Mouse (Mus musculus): ENCODE measurements around the gene Sik1.

Gene Sik1

DNA sequence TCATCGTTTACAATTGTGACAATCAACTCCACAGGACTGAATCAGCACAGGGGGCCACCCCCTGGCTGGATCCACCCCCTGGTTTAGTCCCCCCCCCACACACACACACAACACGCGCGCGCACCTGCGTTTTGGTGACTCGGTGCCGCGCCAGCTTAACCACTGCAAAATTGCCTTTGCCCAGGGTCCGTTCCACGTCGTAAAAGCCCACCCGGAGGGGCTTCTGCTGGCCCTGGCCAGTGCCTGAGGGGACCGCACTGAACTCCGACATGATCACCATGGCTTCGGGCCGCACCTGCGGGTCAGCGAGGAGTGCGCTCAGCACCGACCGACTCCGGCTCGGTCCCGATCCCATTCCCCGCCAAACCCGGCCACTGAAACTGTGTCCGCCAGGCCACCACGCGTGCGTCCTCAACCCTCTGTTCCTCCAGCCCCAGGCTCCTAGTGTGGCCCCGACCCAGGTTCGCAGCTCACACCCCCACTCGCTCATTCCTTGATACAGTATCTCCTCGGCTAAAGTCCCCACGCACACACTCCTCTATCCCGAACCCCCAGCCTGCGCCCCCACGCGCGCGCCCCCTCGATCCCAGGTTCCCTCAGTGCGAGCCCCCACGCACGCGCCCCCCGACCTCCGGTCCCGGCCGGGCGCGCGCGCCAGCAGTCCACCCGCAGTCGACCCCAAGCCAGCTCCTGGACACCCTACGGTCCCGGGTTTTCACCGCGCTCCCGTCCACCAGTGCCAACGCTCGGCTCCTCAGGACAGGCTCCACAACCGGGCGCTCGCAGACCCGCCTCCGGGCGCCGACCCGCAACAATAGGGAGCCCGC lies 621 bp downstream of the Sik1 start:
- no peak for DNase-seq (ENCODE audit: low spot score)

DNA sequence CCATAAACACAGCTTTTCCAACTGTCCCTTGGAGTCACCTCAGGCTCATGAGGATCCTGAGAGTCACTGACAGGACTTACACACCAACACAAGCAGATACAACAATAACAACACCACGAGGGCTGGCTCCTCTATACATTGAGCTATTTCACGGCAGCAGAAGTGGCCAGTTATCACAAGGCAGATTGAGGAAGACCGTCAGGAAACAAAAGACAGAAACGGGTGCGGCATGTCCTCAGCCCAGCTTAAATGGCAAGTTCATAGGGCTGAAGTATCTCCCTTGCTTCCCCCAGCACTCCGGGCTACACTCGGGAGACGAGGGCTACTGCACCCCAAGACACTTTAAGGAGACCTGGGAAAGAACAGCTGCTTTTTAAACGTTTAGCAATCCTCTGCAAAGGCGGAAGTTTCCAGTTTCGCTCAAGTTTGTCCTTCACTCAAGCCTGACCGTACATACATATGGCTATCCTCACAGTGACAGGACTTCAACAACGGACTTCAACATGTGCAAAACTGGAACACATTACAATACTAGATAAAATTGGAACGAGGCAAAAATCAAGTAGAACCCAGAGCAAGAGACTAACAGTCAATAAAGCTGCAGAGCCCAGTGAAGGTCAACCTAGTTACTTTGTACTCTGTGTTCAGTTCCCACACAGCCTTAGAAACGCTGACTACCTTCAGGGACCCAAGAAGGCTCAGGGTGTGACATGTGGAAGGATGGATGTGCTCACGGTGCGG lies 2.0 kb downstream of the Sik1 start:
- DNase-seq (ENCODE audit: low spot score): no peak

DNA sequence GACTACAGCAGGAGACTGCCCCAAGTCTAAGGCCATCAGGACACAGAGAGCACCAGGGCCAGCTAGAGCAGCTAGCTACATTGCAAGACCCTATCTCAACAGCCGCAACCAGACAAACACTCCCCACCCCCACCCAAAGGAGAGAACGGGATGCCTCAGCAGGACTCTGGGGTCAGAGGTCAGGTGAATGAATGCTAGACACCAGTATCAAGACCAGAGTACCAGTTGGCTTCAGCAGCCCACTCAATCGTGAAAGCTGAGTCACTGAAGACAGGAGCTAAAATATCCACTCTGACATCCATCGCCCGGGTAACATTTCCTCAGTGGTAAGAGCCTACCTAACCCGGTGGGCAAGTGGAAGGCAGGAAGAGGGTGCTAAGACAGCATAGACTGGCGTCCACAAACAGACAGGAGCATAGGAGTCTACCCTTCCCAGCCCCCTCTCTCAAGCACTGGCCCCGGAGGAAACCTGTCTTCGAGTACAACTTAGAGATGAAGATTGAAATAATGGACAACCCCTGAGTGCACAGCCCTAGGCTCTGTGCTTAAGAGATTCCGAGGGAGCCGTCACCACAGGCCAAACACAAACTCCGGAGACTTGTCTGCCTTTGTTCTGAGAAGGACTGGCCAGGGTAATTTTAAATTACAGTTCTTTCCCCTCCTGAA lies 2.7 kb downstream of the Sik1 start:
- DNase-seq (ENCODE audit: low spot score): no peak

- no peak for DNase-seq (ENCODE audit: low spot score)
Measured at GRCm38 (mm10) chr17:31851816-31852476, 3.7 kb downstream of the Sik1 start.

DNA sequence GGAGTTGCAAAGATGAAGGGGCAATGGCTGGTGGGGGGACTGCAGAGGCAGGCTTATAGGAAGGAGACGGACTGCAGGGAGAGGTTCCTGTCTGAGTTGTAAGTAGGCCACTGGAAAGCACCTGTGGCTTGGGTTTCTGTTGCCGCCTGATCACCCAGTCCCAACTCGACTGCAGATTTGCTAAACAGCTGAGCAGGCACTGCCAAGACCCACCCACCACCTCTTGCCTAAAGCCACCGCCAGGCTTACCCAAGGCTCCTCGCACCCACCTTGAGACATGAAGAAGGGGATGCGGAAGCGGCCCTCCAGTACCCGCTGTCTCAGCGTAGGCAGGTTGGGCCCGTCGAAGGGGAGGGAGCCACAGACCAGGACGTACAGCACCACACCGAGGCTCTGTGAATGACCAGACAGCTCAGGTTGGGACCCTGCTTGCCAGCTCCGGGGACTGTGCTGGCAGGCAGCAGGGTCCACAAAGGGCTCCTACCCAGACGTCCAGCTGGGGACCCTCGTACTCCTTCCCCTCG lies 5.1 kb downstream of the Sik1 start:
- no peak for DNase-seq (ENCODE audit: low spot score)

GRCm38 (mm10) chr17:31846970-31847369 lies 8.6 kb downstream of the Sik1 start:
- DNase-seq (ENCODE audit: low spot score): no peak

GRCm38 (mm10) chr17:31846352-31846751 lies 9.3 kb downstream of the Sik1 start:
- DNase-seq (ENCODE audit: low spot score): no peak

GRCm38 (mm10) chr17:31843891-31844290 lies 11.7 kb downstream of the Sik1 start:
- DNase-seq (ENCODE audit: low spot score): no peak

- no peak for DNase-seq (ENCODE audit: low spot score)
Measured at GRCm38 (mm10) chr17:31842930-31843822, 12.4 kb downstream of the Sik1 start.

- no peak for DNase-seq (ENCODE audit: low spot score)
Measured at GRCm38 (mm10) chr17:31841842-31842611, 13.6 kb downstream of the Sik1 start.

- no peak for DNase-seq (ENCODE audit: low spot score)
Measured at GRCm38 (mm10) chr17:31841453-31841841, 14.2 kb downstream of the Sik1 start.

DNA sequence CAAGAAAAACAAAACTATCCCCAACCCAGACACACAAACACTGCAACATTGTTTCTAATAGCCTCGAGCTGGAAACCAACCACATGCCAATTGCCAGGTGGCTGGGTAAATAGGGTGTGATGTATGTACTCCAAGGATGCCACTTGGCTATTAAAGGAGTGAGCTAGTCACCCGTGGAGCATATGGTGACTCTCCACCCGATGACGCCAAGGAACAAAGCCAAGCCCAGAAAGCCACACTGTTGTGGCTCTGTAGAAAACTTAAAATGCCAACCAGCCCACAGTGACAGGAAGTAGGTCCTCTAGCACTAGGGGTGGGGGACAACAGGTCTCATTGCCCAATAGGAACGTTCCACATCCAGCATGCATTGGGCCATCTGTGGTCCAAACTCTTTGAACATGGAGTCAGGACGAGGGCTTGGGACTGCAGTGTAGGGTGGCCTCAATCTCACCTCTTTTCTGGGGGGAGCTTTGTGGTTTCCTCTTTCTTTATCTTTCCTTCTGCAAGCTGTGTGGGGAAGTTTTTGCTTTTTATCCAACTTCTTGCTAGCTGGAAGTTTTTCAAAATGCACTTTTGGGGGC lies 15.1 kb downstream of the Sik1 start:
- no peak for DNase-seq (ENCODE audit: low spot score)

GRCm38 (mm10) chr17:31836772-31837171 lies 18.8 kb downstream of the Sik1 start:
- DNase-seq (ENCODE audit: low spot score): no peak

DNA sequence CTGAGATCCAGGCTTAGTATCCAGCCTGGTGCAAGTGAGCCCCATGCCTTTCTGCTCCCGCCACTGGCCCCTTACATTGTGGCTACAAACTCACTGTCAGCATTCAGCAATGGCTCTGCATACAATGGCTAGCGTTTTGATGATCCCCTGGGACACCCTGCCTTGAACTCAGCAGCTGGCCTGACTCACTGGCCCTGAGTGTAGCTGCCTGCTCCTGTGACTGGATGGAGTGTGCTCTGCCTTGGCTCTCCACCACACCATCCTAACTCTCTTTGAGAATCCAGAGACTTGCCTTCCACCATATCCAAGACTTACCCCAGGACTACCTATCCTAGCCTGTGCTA lies 19.4 kb downstream of the Sik1 start:
- DNase-seq (ENCODE audit: low spot score): no peak

GRCm38 (mm10) chr17:31835528-31836263 lies 19.9 kb downstream of the Sik1 start:
- DNase-seq (ENCODE audit: low spot score): no peak

GRCm38 (mm10) chr17:31834320-31835065 lies 21.1 kb downstream of the Sik1 start:
- no peak for DNase-seq (ENCODE audit: low spot score)

GRCm38 (mm10) chr17:31833752-31834151 lies 21.9 kb downstream of the Sik1 start:
- no peak for DNase-seq (ENCODE audit: low spot score)

DNA sequence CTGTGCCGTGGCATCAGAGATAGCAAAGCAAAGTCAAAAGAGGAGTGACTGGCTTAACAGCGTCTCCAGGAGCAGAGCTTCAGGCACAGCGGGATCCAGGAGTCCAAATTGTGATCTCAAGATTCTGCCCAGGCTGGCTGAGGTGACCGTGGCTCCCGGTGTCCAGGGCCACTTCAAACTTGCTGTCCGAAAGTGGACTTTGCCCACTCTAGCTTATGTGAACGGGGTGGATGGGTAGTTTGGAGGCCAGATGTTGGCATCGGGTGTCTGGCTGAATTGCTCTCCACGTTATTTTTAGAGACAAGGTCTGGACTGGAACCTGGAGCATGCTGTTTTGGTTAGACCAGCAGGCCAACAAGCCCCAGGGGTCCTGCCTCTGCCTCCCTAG lies 23.0 kb downstream of the Sik1 start:
- no peak for DNase-seq (ENCODE audit: low spot score)
